Mouse (Mus musculus) adrenal gland, postnatal 4 days (tissue): ENCODE data around the gene Agrn. TPM values are rescaled to one million over a fixed set of nuclear protein-coding genes. Genes with fewer than 3 reads are reported as not detected.

Experiments used
- DNase-seq, 2 experiments: peaks; one replicate each; pipeline ENCODE4 v3.0.0; 2021 to 2022; ENCODE audit warnings: low spot score in 2 of 2, mixed read lengths in 2 of 2
- long read RNA-seq, 2 experiments: library from polyadenylated mRNA; stranded (forward); transcript quantifications; one replicate each; pipeline ENCODE4 v2.0.0; 2021
- total RNA-seq, 2 experiments: library from RNA; stranded (reverse); gene quantifications; 2 replicates each; pipeline ENCODE4 v1.2.3; 2021

The Agrn gene
- total RNA-seq = 100 to 1,000 TPM in 1 of 2 experiments, 10 to 100 TPM in 1; 92.2 to 139 TPM
- long read RNA-seq, experiment 1, full-length matches to known transcripts = 3 of 32 reads
- long read RNA-seq, experiment 1, partial matches to known transcripts = 17 of 32 reads
- long read RNA-seq, experiment 1, other reads (novel, unspliced or antisense) = 12 of 32 reads
- long read RNA-seq, experiment 2, full-length matches to known transcripts = 3 of 89 reads
- long read RNA-seq, experiment 2, partial matches to known transcripts = 56 of 89 reads
- long read RNA-seq, experiment 2, other reads (novel, unspliced or antisense) = 30 of 89 reads

- peak; percentile 41 to 52 for DNase-seq
These were observed at the start of gene Agrn for GRCm38 (mm10) chr4:156197131-156197828. Gene Agrn, minus strand, starts transcription at chr4:156197488.

GRCm38 (mm10) chr4:156236651-156237447 is 39.6 kb upstream of the Agrn start:
- DNase-seq = no peak

- peak; percentile 77 to 79 for DNase-seq
These were observed 38.7 kb upstream of the Agrn start, which contains the start of gene Noc2l for GRCm38 (mm10) chr4:156235808-156236533. Gene Noc2l, plus strand, starts transcription at chr4:156236010.

GRCm38 (mm10) chr4:156235360-156235770 is 38.1 kb upstream of the Agrn start:
- DNase-seq = no peak

- peak; percentile 57 to 67 for DNase-seq
These were observed 37.5 kb upstream of the Agrn start, which contains the start of gene Plekhn1 for GRCm38 (mm10) chr4:156234701-156235213. Gene Plekhn1, minus strand, starts transcription at chr4:156234857.

GRCm38 (mm10) chr4:156234021-156234501 is 36.8 kb upstream of the Agrn start:
- DNase-seq = no peak

GRCm38 (mm10) chr4:156228393-156229024 is 31.2 kb upstream of the Agrn start:
- DNase-seq = no peak

GRCm38 (mm10) chr4:156227752-156228392 is 30.6 kb upstream of the Agrn start:
- no peak for DNase-seq

GRCm38 (mm10) chr4:156224276-156224675 is 27.0 kb upstream of the Agrn start:
- no peak for DNase-seq

- no peak for DNase-seq
These were observed 22.6 kb upstream of the Agrn start for GRCm38 (mm10) chr4:156219936-156220335.

GRCm38 (mm10) chr4:156217838-156218237 is 20.6 kb upstream of the Agrn start:
- DNase-seq = no peak

GRCm38 (mm10) chr4:156217022-156217669 is 19.9 kb upstream of the Agrn start:
- no peak for DNase-seq

GRCm38 (mm10) chr4:156216196-156216595 is 18.9 kb upstream of the Agrn start:
- DNase-seq = no peak

GRCm38 (mm10) chr4:156215649-156216048 is 18.4 kb upstream of the Agrn start, which contains the start of gene Perm1:
Gene Perm1, plus strand, starts transcription at chr4:156215868.
- DNase-seq = peak in 1 of 2 experiments; percentile 57

- DNase-seq = no peak
These were observed 15.8 kb upstream of the Agrn start for GRCm38 (mm10) chr4:156213134-156213533.

- DNase-seq = no peak
These were observed 12.8 kb upstream of the Agrn start for GRCm38 (mm10) chr4:156209963-156210635.

GRCm38 (mm10) chr4:156208872-156209271 is 11.6 kb upstream of the Agrn start:
- DNase-seq = no peak

- DNase-seq = no peak
These were observed 6.3 kb upstream of the Agrn start for GRCm38 (mm10) chr4:156203413-156204131.
